ENCODE assay signal across 31 mouse cellular contexts in the genomic region with DNA sequence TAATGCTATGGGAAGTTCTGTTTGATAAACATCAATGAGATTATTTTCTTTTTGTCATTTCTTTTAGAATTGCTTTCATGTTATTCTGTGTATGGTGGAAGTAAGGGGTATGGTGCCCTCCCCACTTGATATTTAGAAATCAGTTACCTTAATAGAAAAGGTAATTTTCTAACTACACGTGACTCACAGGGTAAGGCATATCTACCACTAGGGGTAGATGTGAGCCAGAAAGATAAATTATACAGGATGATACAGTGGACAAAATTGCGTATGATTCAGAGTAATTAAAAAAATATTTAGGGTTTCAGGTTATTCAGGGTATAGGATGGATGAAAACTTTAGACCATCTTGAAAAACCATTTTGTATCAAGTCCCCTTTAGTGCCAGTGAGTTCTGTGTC. TPM values are rescaled to one million over a fixed set of nuclear protein-coding genes. Genes with fewer than 3 reads are reported as not detected.
DNase-seq lines count a peak whose midpoint lies in the region; ATAC-seq and TF ChIP-seq lines count a peak whose summit lies in the region.
"Had no signal": no experiment of that assay in that cellular context is flagged by ENCODE, and none has a peak within 500 bp of the region (broad histone marks: within the 10 kb centered on the region; RNA-seq: fewer than 3 reads in every experiment).

No protein-coding gene starts in this region.

- in situ Hi-C loops in CH12.LX (cut with MboI; ENCODE audit: low pct_ligation_motif_present, low pct_unique_long_range_greater_than_20kb, low sequenced_read_pairs): no loop called here

- no peak overlapping the region for H3K4me3 ChIP-seq in kidney, postnatal 0 days (replicated peaks; ENCODE audit: low read depth, low read length)
- H3K4me3 ChIP-seq in lung, postnatal 0 days (ENCODE audit: low read depth, low read length): no peak overlapping the region
- no peak overlapping the region for H3K4me3 ChIP-seq in CH12.LX (replicated peaks in 1 of 3; ENCODE audit: low read depth in 2 of 3, low read length in 2 of 3, poor library complexity in 1 of 3)
- H3K4me3 ChIP-seq in myocyte: no peak overlapping the region
- H3K4me3 ChIP-seq: embryonic facial prominence, embryonic 12.5 days; embryonic facial prominence, embryonic 15.5 days; forebrain, embryonic 12.5 days; forebrain, embryonic 15.5 days; heart, adult 2 months; heart, embryonic 10.5 days; heart, embryonic 13.5 days; hindbrain, embryonic 15.5 days had no signal

- no peak for TF ChIP-seq EP300 in lung, postnatal 0 days (IDR thresholded peaks at IDR 0.05)
- TF ChIP-seq EP300 in CH12.LX (IDR thresholded peaks at IDR 0.05; ENCODE audit: low read length): no peak

- H3K9me3 ChIP-seq in kidney, postnatal 0 days (replicated peaks; ENCODE audit: low read length): no peaks in the 10 kb centered on the region
- H3K9me3 ChIP-seq in lung, postnatal 0 days (ENCODE audit: low read length): no peaks in the 10 kb centered on the region
- H3K9me3 ChIP-seq in CH12.LX (replicated peaks; ENCODE audit: low read length): no peaks in the 10 kb centered on the region
- H3K9me3 ChIP-seq: embryonic facial prominence, embryonic 12.5 days; embryonic facial prominence, embryonic 15.5 days; forebrain, embryonic 12.5 days; forebrain, embryonic 15.5 days; heart, embryonic 10.5 days; heart, embryonic 13.5 days; hindbrain, embryonic 15.5 days had no signal

- no peaks in the 10 kb centered on the region for H3K79me2 ChIP-seq in CH12.LX (replicated peaks; ENCODE audit: control insufficient read depth, extremely low read depth, insufficient read depth, poor library complexity, severe bottlenecking)
- H3K79me2 ChIP-seq in myocyte (ENCODE audit: control insufficient read depth, insufficient read depth): no peaks in the 10 kb centered on the region

- DNase-seq in kidney, postnatal 0 days (ENCODE audit: low spot score): no peak
- no peak for DNase-seq in kidney, adult 18-20 months
- no peak for DNase-seq in lung, postnatal 0 days (ENCODE audit: low spot score)
- DNase-seq in lung, postnatal 36 days: no peak
- no peak for DNase-seq in CH12.LX (ENCODE audit: extremely low read depth)
- DNase-seq in cerebellum, adult 9-10 months: no peak
- DNase-seq in thymus, postnatal 10 days (ENCODE audit: low spot score in 2 of 2): no peak
- DNase-seq: adrenal gland, adult 8-10 months; adrenal gland, postnatal 25 days; cerebellum, adult 18-20 months; cerebellum, adult 9-11 months; cerebellum, postnatal 25 days; gastrocnemius, postnatal 10 days; gastrocnemius, postnatal 36 days; heart, adult 2 months; heart, postnatal 14 days; heart, postnatal 4 days had no signal

- no peak overlapping the region for H3K4me2 ChIP-seq in kidney, postnatal 0 days (ENCODE audit: low read length)
- no peak overlapping the region for H3K4me2 ChIP-seq in lung, postnatal 0 days (replicated peaks; ENCODE audit: low read depth, low read length)
- H3K4me2 ChIP-seq in CH12.LX (ENCODE audit: insufficient read depth, low read depth, poor library complexity, severe bottlenecking): no peak overlapping the region
- H3K4me2 ChIP-seq in myocyte (ENCODE audit: low read depth): no peak overlapping the region
- H3K4me2 ChIP-seq: embryonic facial prominence, embryonic 12.5 days; embryonic facial prominence, embryonic 15.5 days; forebrain, embryonic 12.5 days; forebrain, embryonic 15.5 days; heart, embryonic 13.5 days; hindbrain, embryonic 15.5 days had no signal

- no peaks in the 10 kb centered on the region for H3K27me3 ChIP-seq in kidney, postnatal 0 days (ENCODE audit: insufficient read depth, low read length)
- H3K27me3 ChIP-seq in lung, postnatal 0 days (replicated peaks; ENCODE audit: insufficient read depth, low read length): no peaks in the 10 kb centered on the region
- H3K27me3 ChIP-seq in CH12.LX (replicated peaks): no peaks in the 10 kb centered on the region
- H3K27me3 ChIP-seq in myocyte (ENCODE audit: control insufficient read depth, insufficient read depth, insufficient read length): no peaks in the 10 kb centered on the region
- H3K27me3 ChIP-seq: embryonic facial prominence, embryonic 12.5 days; embryonic facial prominence, embryonic 15.5 days; forebrain, embryonic 12.5 days; forebrain, embryonic 15.5 days; heart, embryonic 13.5 days; hindbrain, embryonic 15.5 days had no signal

- TF ChIP-seq POLR2A in CH12.LX (IDR thresholded peaks at IDR 0.05; ENCODE audit: low read depth, low read length) (no peak), myocyte (IDR thresholded peaks at IDR 0.05; ENCODE audit: insufficient read length, low read depth) (no peak)

- H3K36me3 ChIP-seq in kidney, postnatal 0 days (ENCODE audit: insufficient read depth, low read length): no peaks in the 10 kb centered on the region
- no peaks in the 10 kb centered on the region for H3K36me3 ChIP-seq in lung, postnatal 0 days (ENCODE audit: insufficient read depth, low read length)
- H3K36me3 ChIP-seq in CH12.LX (replicated peaks in 1 of 2; ENCODE audit: control insufficient read depth in 1 of 2, insufficient read depth in 1 of 2, low read length in 1 of 2) (no peaks in the 10 kb centered on the region), myocyte (ENCODE audit: control insufficient read depth, insufficient read depth) (no peaks in the 10 kb centered on the region)
- H3K36me3 ChIP-seq: embryonic facial prominence, embryonic 12.5 days; embryonic facial prominence, embryonic 15.5 days; forebrain, embryonic 12.5 days; forebrain, embryonic 15.5 days; heart, embryonic 10.5 days; heart, embryonic 13.5 days; hindbrain, embryonic 15.5 days had no signal

- no peak overlapping the region for H3ac ChIP-seq in myocyte (ENCODE audit: control insufficient read depth, insufficient read length)

- ATAC-seq in kidney, postnatal 0 days (replicated peaks; ENCODE audit: low FRiP score, low read depth): no peak
- no peak for ATAC-seq in lung, postnatal 0 days
- ATAC-seq: forebrain, embryonic 15.5 days had no signal

- H3K4me1 ChIP-seq in kidney, postnatal 0 days (replicated peaks; ENCODE audit: insufficient read depth, low read length): no peaks in the 10 kb centered on the region
- no peaks in the 10 kb centered on the region for H3K4me1 ChIP-seq in lung, postnatal 0 days (ENCODE audit: insufficient read depth, low read depth, low read length)
- H3K4me1 ChIP-seq in CH12.LX (ENCODE audit: control insufficient read depth in 1 of 2, insufficient read depth in 2 of 2): peaks cover 0 to 32% of the 10 kb centered on the region in 2 experiments; a peak in 2 of 4 replicates
- H3K4me1 ChIP-seq: embryonic facial prominence, embryonic 15.5 days; forebrain, embryonic 12.5 days; forebrain, embryonic 15.5 days; heart, embryonic 10.5 days; heart, embryonic 13.5 days; hindbrain, embryonic 15.5 days had no signal

- H3K9ac ChIP-seq in kidney, postnatal 0 days (ENCODE audit: low read depth, low read length): no peak overlapping the region
- H3K9ac ChIP-seq in lung, postnatal 0 days (replicated peaks; ENCODE audit: low read depth): no peak overlapping the region
- H3K9ac ChIP-seq in CH12.LX (ENCODE audit: insufficient read depth, low read depth): no peak overlapping the region
- H3K9ac ChIP-seq: embryonic facial prominence, embryonic 12.5 days; embryonic facial prominence, embryonic 15.5 days; forebrain, embryonic 12.5 days; forebrain, embryonic 15.5 days; heart, embryonic 13.5 days; hindbrain, embryonic 15.5 days had no signal

- TF ChIP-seq RAD21 in CH12.LX (IDR thresholded peaks at IDR 0.05; ENCODE audit: low read depth, low read length): no peak; the same call in 1 of the 2 replicates

- H3K27ac ChIP-seq in kidney, postnatal 0 days: no peak overlapping the region
- H3K27ac ChIP-seq in lung, postnatal 0 days (ENCODE audit: low read length): no peak overlapping the region
- no peak overlapping the region for H3K27ac ChIP-seq in CH12.LX (ENCODE audit: insufficient read depth, low read depth)
- H3K27ac ChIP-seq: embryonic facial prominence, embryonic 12.5 days; embryonic facial prominence, embryonic 15.5 days; forebrain, embryonic 12.5 days; forebrain, embryonic 15.5 days; heart, adult 2 months; heart, embryonic 10.5 days; heart, embryonic 13.5 days; hindbrain, embryonic 15.5 days had no signal

- WGBS in kidney, postnatal 0 days: 62% methylated on average over 2 of the region's 2 CpGs
- WGBS in lung, postnatal 0 days: 73% methylated on average over 2 of the region's 2 CpGs

- dilution Hi-C loops in CH12.LX (cut with MboI; ENCODE audit: extremely low pct_ligation_motif_present, extremely low pct_unique_long_range_greater_than_20kb, low sequenced_read_pairs): no loop called here

- TF ChIP-seq CTCF in kidney, postnatal 0 days (IDR thresholded peaks at IDR 0.05; ENCODE audit: low read depth): peak; percentile 38
- peak; percentile 21 for TF ChIP-seq CTCF in lung, postnatal 0 days (IDR thresholded peaks at IDR 0.05)
- peak in 1 of 2 experiments; percentile 21; a peak in 1 of 4 replicates for TF ChIP-seq CTCF in CH12.LX (conservative IDR thresholded peaks at IDR 0.05 in 1 of 2, IDR thresholded peaks at IDR 0.05 in 1 of 2; ENCODE audit: low read depth in 2 of 2, low read length in 2 of 2)

TF ChIP-seq in CH12.LX, 34 proteins besides CTCF, POLR2A, EP300 and RAD21:
- TF ChIP-seq HCFC1 (IDR thresholded peaks at IDR 0.05; ENCODE audit: low read depth, low read length) (no peak), BHLHE40 (IDR thresholded peaks at IDR 0.05; ENCODE audit: low read depth, low read length) (0 out of 2 replicates have a peak, but pooled peaks have one; percentile 38)

TF ChIP-seq in myocyte, 11 proteins besides CTCF, POLR2A, EP300 and RAD21:
- TF ChIP-seq MAX (IDR thresholded peaks at IDR 0.05; ENCODE audit: low read depth) (no peak), CEBPB (IDR thresholded peaks at IDR 0.05; ENCODE audit: insufficient read depth, poor library complexity, severe bottlenecking) (no peak), USF1 (IDR thresholded peaks at IDR 0.05; ENCODE audit: low read depth) (peak; percentile 23), TCF3 (IDR thresholded peaks at IDR 0.05; ENCODE audit: insufficient read length, low read depth) (no peak), REST (IDR thresholded peaks at IDR 0.05; ENCODE audit: insufficient read depth, insufficient read length) (no peak), TCF12 (IDR thresholded peaks at IDR 0.05; ENCODE audit: insufficient read depth, poor library complexity, severe bottlenecking) (no peak)

RNA-seq across cellular contexts. Expression of gene D130052B06Rik, which starts 50.3 kb away (rescaled TPM):
- not detected in 2 replicates for polyA plus RNA-seq in kidney, postnatal 0 days (2015; fragmentation: Nextera tagmentation; extraction: Ambion mirVana)
- polyA plus RNA-seq in lung, postnatal 0 days (2015; fragmentation: Nextera tagmentation; extraction: Ambion mirVana): not detected in 2 replicates
- total RNA-seq in CH12.LX (2012; rRNA removed) (not detected in 2 replicates), CH12.LX (2014; rRNA removed) (not detected in 2 replicates)
- polyA plus RNA-seq in CH12.LX (2012; ENCODE audit: insufficient read length, low read depth) (not detected in 2 replicates), myocyte (2012; fragmentation: generic; extraction: Trizol) (not detected)
- total RNA-seq: adrenal gland, adult 8-10 months; adrenal gland, postnatal 25 days; common myeloid progenitor, adult 5-6 weeks; gastrocnemius, adult 18-20 months; gastrocnemius, postnatal 10 days; gastrocnemius, postnatal 36 days; granulocyte monocyte progenitor cell, adult 5-6 weeks; heart, adult 2 months; heart, postnatal 14 days; heart, postnatal 4 days; MEL had no signal
- polyA plus RNA-seq: embryonic facial prominence, embryonic 15.5 days; forebrain, embryonic 12.5 days; forebrain, embryonic 15.5 days; heart, adult 2 months; heart, embryonic 10.5 days; heart, embryonic 13.5 days; heart, embryonic 16.5 days; hindbrain, embryonic 11.5 days; hindbrain, embryonic 15.5 days had no signal
